Mouse (Mus musculus) erythroid progenitor cell, adult 5-6 weeks (primary cell): ENCODE measurements at regions not wholly inside any gene's neighbourhood (a gene's known extent, or its start where the extent isn't known, plus 50 kb on each side); places are given as distances from the start of the nearest gene placed in this dataset.

ENCODE experiments used
- ATAC-seq: replicated peaks from 2 replicates; pipeline ENCODE4 v1.8.0; 2016; ENCODE audit warnings: moderate number of reproducible peaks, mild to moderate bottlenecking, moderate TSS enrichment, inconsistent platforms; ENCODE audit not compliant: poor library complexity, low FRiP score, severe bottlenecking

DNA sequence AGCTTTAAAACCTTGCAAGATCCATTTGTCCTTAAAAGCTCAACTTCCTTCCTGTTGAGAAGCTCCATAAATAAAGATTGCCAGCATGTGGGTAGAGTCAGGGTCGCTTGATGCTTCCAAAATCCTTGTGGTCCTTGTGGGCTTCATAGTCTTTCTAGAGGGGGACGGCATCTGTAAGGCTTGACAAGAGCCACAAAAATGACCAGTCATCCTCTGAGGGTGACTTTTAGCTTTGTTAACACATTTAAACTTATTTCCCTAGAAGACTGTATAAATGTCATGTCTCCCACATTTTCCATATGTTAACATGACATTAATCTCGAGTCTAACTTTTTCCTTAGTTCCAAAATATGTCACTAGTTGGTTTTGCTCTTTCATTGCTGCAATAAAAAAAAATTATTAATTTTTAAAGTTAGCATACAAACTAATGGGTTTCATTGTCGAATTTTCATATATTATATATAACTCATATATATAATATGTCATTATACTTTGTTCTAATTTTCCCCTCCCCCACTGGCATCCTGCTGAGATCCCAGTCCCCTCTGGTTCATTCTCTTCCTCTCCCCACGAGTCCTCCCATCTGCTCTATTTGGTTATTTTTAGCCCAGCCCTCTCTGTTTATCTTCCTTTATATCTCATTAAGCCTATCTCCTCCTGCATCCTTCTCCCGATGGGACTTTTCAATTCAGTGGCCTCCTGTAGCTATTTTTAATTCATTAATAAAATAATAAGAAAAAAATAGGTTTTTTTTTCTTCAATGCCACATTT, 199.3 kb upstream of the Cited2 start:
- no peak for ATAC-seq

DNA sequence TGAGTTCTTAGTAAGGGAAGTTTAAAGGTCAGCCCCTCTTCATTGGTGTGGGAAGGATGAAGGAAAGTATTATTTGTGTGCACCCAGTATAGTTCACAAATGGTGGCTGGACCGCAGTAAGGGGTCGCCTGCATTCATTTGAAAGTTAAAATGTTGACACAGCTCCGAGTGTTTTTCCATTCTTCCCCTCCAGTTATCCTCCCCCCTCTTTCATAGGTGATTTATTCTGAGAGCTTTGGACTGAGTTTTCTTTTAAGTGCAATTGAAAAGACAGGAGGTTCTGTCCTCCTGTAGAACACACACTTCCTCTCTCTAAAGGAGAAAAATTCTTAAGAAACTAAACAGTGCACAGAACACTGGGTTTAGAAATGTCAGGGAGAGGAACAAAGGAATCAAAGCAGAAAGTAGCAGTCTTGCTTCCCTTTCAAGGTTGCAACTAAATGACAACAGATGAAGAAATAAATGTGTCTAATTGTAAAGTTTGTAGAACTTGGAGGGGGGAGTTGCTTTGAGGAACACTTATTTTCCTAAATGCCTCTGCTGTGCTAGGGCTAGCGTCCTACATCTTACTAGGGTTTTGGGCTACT, 195.8 kb upstream of the Cited2 start:
- no peak for ATAC-seq

DNA sequence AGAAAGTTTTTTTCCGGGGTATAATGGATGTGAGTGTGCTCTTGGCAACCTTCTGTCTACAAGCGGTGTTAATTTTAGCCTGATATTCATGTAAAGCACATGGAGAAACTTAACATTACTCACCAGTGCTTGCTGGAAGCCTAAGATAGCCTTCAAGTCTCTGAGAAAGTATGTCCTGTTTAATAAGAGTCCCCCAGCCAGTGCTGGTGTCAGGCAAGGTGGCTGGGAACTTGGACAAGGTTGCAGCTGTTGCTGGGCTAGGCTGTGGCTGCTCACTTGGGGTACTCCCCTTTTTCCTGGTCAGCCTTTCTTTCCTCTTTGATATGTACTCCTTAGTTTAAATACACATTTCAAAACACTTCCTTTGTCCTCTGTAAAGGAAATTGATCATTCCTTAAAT, 194.9 kb upstream of the Cited2 start:
- ATAC-seq, result no peak

DNA sequence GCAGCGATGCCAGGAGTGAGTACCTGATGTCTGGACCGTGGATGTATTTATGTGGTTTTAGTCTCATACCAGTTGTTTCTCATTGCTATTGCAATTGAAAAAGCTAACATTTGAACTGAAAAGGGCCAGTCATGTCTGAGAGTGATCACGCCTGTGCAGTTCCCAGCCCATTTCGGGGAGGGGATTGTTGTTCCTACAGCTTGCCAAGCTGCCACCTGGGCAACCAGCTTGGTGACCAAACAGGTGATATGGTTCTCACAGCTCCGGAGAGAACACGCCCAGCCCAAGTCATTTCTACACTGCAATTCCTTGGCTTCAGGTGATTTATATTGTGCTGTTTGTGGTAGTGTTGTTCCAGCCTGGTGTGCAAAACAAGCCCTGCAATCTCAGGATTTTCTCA, 194.2 kb upstream of the Cited2 start:
- ATAC-seq, result no peak

DNA sequence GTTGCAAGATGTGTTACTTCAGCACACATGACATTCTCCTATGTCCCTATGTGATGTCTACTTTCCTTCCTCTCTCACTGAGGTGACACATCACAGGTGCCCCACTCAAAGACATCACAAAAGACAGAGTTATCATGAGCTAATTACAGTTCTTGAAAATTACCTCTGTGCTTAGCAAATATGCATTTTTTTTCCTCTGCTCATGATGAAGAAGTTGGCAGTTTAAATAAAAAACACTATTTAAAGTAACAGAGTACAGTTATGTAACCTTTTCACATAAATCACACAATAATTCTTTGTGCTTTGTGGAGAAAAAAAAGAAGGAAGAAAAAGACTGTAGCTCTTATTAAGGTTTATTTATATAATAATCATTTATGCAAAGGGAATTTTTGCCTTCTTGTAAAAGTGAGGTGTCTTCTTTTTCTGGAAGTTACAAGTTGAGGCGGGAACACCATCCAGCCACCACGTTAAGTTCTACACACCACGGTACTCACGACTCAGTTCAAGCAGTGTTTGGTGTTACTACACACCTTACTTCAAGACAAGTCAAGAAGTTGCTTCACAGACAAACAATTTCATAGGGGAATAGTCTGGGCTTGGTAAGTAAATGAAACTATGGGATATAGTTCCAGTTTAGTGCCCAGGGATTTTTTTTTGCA, 193.0 kb upstream of the Cited2 start:
- ATAC-seq, result no peak

DNA sequence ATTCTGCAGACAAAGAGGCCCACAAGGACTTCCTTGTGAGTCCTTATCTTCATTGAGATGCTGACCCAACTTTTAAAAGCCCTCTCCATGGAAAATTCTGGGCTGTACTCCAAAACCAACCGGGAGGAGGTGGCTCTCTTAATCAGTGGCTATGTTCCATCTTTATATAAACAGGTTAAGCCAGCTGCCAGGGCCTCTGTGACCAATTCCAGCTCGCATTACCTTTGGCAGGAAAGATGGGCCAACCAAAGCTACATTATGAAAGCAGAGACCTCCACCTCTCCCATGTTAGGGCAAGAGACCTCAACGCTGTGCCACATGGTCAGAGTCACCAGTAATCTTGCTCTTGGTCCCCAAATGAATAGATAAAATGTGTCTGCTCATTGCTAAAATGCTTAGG, 192.0 kb upstream of the Cited2 start:
- ATAC-seq, result no peak

GRCm38 (mm10) chr10:17538944-17539533, 184.0 kb upstream of the Cited2 start:
- no peak for ATAC-seq

- ATAC-seq, result no peak
Measured at GRCm38 (mm10) chr10:17540404-17541375, 182.3 kb upstream of the Cited2 start.

GRCm38 (mm10) chr10:17542104-17542846, 180.7 kb upstream of the Cited2 start:
- no peak for ATAC-seq

DNA sequence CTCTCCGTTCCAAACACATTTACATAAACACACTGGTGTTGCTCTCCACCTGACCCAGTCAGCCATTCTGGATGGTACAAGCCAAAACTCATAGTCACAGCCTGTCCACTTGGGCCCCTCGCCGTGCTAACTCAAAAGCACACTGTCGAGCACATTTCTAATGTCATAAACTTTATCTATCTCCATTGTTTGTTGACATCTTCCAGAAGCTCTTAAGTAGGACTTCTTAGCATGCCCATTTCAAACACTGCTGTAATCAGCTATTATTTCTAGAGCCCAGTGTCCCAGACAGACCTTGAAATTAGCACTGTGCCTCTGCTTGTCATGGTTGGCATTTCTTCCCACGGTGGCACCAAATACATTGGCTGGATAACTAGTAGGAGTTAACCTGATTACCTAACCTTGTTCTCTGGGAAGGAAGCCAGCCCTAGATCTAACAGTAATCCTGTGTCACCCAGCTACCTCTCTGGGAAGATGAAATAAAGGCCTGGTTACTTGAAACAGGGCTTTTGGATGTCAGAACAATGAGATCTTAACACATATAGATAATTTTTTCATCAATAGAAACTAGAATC, 180.1 kb upstream of the Cited2 start:
- no peak for ATAC-seq

- ATAC-seq, result no peak
Measured at GRCm38 (mm10) chr10:17545291-17545690, 177.7 kb upstream of the Cited2 start.

DNA sequence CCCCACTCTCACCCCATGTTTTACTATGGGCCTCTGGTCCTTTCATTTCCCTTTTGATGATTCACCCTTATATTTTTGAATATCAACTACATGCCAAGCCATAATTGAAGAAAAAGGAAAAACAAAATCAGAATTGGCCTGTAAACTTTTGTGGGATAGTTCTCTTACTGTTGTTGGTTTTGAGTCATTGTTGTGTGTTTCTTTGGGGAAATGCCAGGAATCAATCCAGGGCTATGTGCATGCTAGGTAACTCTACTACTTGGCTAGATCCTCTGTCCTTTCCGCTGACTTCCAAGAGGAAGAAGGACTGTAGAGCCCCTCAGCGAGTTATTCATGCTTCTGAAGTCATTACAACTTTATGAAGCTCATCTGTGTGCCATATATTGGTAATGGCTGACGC, 175.0 kb upstream of the Cited2 start:
- no peak for ATAC-seq

DNA sequence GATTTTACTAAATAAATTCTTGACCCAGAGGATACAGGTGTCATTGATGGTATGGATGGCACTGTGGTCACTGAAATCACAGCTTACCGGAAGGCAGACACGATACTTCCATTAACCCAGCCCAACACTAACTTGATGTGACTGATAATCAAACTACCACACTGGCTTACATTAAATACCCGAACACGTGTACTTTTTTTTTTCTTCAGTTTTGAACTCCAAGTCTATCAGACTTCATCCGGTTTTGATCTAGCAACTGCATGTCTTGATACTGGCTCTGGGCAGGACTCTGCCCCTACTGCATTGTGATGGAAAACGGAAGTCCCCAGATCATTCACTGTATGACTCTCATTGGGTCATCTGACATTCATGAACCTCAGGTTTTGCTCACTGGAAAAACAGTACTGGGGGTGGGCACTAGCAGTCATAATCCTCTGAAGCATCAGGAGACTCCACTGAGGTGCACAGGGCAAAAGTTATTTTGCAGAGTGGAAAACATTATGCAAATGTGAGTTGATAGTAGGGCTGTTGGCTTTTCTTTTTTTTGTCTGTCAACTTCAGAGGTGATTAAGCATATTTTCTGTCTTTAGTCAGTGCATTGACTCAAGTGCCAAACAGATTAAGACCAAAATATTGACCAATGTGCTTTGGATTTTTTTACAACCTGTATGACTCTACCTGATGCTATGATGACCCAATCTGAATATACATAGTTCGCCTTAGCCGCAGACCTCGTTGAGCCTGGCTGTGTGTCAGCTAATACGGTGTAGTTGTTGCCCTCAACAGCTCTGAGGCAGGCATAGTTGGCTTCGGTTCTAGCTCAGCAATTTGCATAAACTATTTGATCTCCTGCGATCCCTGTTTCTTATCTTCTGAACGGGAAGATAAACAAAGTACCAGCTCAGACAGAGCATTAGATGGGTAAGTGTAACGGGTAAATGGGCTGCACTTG, 174.1 kb upstream of the Cited2 start:
- no peak for ATAC-seq

- ATAC-seq, result no peak
Measured at GRCm38 (mm10) chr10:17549711-17550637, 173.0 kb upstream of the Cited2 start.

DNA sequence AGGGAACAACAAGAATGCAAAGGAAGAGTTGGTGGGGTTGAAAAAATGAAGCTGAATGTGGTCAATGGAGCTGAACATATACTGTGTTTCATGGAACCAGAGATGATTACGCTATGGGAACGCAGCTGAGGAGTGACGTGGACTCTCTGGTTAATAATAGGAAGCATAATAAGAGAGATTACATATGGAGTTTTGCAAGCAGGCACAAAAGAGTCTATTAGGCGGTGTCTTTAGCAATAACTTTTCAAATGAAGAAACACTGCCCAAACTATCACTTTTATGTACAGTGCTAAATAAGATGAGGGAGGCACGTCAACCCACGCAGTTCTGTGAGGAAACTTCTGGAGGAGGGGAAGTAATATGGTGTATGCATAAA, 172.4 kb upstream of the Cited2 start:
- ATAC-seq, result no peak

DNA sequence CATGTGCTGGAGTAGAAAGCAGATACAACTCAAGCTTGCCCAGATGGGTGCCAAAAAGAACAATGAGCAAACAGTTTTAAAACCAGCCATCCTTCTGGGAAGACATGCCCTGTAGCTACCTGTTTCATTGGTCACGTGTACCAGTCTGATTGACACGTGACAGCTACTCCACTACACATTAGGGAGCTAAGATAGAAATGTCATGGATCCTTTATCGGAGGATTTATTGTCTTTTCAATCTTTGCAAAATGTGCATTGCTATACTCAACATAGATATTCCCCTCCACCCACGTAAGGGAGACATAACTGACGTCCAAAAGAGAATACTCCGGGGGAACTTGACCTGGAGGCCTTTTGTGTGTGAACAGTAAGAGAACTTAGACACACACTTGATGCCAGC, 171.1 kb upstream of the Cited2 start:
- ATAC-seq, result no peak

DNA sequence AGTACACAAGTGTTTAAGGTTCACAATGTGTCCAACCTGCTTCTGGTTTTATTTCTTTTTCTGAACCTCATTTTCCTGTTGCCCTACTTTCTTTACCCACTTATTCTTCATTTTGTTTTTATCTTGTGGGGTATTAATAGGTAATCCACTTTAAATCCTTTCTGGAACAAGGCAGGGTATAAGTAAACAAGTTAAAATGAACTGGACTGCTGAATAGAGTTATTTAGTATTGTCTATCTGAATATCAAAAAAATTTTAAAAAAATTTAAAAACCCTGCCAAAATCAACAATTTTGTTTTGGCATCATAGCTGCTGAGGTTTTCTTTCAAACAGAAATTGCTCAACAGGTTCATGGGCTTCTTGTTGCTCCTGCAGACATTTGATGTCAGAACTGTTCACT, 170.7 kb upstream of the Cited2 start:
- ATAC-seq, result no peak
